Mouse (Mus musculus) adrenal gland, postnatal 14 days (tissue): ENCODE data around the gene Rab33b. TPM values are rescaled to one million over a fixed set of nuclear protein-coding genes. Genes with fewer than 3 reads are reported as not detected.

Experiments
- DNase-seq: peaks from one replicate; pipeline ENCODE4 v3.0.0; 2021; ENCODE audit warnings: mixed read lengths
- total RNA-seq: library from RNA; stranded (reverse); gene quantifications from 2 replicates; pipeline ENCODE4 v1.2.3, GENCODE M21; 2021

Rab33b gene
- total RNA-seq, 1 experiment from 2014 or later = 13.1 TPM

DNA sequence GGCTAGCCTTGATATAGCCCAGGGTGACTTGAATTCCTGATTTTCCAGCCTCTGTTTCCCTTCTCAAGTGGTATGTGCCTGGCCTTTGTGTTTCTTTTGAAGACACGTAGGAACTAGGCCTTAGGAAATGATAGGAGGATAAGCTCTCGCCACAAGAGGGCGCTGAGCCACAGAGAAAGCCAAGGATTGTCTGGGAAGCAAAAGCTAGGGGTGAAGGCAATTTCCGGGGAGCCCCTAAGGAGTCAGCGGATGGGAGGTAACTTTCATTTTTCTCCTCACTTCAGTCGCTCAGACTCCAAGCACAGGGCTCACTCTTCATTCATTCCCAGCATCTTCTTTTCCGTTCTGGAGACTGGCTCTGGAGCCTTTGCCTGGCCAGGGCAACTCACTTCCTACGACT, 27.2 kb downstream of the Rab33b start:
- DNase-seq = peak; percentile 88

DNA sequence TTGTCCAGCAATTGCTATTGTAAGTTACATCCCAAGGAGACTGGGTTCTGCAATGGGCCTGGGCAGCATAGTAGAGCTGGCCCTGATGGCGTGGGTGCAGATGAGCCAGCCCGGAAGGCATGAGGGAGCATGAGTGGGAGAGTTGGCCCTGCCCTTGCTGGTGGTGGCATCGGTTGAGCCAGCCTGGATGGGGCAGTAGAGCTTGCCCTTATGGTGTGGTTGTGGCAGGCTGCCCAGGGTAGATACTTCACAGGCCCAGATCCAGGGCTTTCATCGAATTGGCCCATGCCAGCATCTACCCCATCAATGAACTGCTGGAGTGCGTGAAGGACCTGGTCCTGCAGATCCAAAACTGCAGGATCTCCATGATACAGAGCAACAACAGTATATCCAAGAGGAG, 28.3 kb downstream of the Rab33b start:
- no peak for DNase-seq

DNA sequence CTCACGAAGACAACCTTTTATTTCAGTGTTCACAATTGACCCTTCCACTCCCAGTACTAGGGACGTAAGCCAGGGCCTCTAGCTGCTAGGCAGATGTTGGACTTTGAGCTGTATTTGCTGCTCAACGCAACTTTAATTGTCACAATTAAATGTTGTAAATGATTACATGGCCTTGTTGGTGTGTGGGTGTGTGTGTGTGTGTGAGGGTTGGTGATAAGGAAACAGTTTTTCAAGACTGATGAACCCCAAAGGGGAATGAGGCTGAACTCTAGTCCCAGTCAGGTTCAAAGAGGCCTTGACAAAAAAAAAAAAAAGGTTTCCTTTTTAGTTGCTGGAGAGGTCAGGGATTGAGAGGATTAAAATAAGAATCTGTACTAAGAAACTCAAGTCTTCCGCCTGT, 33.7 kb downstream of the Rab33b start:
- DNase-seq = no peak

DNA sequence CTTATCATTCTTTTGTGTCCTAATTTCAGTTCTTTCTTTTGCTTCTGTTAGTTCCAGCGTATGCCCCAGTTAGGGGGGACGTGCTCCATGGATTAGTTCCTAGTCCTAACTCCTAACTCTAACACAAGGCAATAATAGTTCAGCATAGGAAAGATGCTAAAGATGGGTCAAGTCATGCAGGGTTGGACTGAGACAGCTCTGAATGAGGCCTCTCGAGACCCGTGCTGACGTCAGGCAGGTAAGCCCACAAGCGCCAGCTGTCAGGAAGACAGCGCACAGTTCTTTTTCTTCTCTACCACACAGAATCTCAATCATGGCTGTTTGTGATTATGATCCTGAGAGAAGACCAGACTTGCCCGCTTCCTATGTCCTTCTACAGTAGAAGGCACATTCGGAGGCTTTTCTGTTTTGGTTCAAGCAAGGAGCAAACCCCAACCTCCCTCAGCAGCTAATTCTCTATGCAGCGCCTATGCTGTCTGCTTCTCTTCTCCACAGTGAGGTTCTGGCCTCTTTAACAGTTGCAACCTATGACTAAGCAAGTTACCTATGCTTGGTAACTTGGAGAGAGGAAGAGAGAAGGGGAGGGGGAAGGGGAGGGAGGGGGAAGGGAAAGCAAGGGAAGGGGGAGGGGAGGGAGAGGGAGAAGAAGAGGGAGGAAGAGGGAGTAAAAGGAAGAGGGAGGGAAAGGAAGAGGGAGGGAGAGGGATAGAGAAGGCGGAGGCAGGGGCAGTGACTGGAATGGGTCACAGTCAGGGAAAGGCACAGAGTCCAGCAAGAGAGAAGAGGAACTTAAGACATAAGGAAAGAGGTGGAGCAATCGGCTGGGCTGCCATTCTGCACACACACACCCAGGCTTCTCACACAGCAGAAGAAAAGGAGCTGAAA, 34.4 kb downstream of the Rab33b start:
- DNase-seq = no peak

DNA sequence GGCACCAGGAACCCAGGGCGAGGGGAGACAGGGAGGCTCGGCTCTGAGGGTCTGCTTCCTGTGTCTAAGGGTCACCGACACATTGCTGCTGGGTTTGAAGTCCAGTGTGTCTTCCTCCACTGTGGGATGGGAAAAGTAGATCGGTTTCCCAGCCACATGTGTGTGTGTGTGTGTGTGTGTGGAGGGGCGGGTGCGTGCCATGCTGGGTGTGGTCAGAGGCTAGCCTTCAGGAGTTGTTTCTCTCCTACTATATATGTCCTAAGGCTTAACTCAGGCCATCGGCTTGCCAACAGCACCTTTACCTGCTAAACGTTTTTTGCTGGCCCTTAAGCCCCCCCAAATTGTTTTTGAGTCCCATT, 35.0 kb downstream of the Rab33b start:
- DNase-seq = no peak

DNA sequence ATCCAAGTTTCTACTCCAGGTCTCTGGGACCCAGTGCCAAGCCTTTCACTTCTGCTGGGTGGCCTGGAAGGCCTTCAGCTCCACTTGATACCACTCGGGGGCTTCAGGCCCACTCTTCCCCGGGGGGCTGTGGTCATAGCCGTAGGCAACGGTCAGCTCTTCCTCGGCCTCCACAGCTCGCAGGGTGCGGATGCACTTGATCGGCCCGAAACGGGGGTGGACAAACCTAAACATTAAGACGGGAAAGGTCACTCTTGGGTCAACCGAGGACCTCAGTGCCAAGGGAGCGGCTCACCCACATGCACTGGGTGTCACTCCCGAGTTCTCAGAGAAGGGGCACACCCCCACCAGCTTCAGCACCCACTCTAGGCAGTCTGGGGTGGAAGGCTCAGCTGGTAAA, 37.5 kb downstream of the Rab33b start:
- no peak for DNase-seq

DNA sequence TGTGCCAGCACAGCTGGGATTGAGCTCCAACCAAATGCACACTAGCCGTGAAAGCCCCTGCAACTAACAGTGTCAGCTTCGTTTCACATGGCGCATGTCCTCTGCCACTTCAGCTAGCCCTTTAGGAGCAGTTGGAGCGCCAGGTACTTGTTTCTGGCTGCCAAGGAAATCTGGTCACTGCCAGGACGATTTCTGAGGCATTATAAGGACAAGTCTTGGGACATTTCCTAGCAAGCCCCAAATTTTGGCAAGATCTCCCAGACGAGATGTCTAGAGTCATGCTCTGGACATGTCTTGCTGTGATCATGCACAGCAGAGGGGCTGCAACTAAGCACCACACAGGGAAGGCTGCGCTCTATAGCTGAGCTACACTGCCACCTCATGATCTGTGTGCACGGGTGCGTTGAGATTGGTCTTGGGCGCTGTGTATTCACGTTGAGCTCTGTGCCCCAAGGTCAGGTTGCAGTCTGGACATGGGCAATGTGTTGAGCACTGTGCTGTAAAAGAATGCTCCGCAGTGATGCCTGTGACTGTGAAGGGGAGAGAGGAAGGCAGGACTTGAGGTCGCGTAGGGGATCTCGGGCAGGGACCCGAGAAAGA, 41.6 kb downstream of the Rab33b start:
- DNase-seq = peak; percentile 44

DNA sequence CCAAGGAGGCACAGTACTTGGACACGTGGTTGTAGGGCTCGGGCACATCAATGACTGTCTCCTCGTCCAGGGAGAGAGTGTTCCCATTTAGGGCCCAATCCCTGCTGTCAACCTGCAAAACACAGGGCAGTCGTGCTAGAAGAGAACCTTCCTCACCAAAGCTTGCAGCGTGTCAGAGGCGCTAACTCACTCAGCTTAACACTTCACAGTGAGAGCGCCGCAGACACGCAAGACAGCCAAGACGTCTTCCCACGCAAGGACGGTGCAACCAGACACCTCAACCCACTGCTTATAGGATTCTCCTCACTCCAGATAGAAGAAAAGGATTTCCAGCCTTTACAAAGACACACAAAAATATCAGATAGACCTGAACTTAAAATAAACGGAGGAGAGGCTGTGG, 43.2 kb downstream of the Rab33b start:
- DNase-seq = no peak

DNA sequence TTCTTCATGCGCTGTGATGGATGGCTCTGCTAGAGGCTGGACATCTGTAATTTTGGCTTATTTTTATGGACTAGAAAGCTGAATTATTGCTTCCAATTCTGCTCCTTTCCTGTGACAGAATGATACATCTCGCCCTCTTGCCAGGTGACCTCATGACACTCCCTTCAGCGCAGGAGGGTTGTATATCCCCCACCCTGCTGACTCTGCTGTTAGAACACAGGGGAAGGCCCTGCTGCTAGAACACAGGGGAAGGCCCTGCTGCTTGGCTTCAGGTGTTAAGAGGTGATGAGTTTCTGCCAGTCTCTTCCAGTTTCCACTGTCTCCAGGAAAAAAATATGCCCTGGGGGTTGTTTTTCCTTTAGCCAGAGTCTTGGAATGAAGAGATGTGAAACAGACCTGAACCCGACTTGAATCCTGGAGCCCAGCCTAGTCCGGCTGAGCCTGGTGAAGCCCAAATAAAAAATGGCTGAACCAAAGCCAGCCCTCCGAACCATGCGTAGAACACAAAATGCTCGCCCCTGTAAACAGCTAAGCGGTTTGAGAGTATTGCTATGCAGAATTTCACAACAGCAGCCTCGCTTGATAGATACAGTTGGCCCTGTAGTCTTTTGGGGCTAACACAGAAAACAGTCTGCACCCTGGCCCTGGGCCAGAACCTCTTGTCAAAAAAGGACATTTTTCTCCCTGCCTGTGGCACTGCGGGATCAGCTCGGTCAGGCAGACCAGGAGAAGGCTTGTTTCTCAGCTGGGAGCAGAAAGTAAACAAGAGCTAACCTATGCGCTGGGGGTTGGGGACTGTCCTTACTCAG, 48.0 kb downstream of the Rab33b start:
- DNase-seq = peak; percentile 84

DNA sequence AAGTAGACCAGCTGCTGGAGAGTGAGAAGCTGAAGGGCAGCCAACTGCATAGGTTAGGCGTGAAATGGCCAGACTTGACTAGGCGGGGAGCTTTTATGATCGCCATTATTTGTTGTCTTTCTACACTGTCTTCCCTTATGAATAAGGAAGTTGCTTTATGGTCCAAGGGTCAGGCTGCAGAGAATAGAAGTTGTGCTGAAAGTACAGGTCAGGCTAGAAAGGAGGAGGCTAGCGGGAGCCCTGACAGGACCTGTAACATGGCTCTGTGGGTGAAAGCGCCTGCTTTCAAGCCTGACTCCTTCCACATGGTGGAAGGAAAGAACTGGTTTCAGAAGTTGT, 48.5 kb downstream of the Rab33b start:
- DNase-seq = no peak

DNA sequence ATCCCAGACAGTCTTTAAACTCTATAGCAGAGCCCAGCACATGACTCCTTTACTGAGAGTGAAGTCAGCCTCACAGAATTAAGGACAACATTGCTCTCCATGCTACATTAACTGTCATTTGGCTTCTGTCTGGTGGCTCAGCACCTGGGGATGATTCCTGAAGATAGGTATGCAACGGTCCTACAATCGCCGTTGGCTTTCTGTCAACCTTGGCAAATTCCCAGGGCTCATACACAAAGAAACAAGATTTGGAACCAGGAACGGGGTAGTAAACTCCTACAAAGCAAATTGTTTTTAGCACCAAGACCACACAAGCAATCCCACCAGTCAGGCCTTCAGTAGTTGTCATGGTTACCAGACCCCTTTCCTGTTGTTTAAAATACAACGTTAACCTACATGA, 49.9 kb downstream of the Rab33b start:
- no peak for DNase-seq

DNA sequence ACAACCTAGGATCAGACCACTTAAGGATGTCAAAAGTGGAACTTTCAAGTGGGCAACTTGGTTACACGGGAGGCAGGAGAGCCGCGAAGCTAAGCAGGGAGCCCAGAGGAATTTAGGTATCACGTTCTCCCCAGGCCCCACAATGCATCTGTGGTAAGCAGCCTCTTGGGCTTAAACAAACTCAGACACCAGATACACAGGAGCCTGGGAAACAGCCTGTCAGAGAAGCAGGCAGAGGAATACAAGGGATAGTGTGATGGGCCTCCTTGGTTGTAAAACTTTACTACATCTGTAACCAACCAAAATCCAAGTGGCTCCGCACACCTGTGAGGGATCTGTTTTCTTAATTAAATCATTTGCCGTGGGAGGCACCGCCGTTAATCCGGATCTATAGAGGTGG, 50.3 kb downstream of the Rab33b start:
- DNase-seq = no peak

DNA sequence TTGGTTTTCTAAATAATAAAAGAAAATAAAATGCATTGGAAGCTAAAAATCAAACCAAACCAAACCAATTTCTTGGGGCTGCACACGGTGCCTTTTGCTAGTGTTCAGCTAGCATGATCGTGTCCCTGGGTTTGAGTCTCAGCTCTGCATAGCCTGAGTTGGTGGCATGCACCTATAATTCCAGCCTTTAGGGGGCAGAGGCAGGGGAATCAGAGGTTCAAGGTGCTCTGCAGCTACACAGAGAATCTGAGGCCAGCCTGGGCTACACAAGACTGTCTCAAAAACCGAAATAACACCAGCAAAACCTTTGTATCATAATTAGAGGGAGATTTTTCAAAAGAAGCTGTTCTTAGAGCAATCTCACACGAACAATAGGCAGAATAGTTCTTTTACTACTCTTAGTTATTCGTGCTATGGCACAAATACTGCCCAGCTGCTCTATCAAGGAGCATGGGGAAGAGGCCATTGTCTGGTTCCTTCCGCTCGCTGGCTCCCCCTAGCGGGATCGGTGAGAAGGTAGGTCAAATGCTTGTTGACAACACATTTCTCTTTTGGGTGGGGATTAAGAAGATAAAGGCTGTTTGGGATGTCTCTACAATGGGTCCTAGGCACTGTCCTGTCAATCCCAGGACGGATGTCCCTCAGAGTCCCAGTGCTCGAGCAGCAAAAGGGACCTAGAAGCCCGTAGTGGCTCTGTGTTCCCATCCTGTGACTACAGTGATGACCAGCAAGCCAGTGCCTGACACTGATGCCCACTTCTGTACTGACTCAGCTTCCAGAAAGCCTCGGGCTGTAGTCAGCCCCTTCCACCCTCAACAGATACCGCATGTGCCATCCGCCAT, 56.1 kb downstream of the Rab33b start:
- peak; percentile 90 for DNase-seq

DNA sequence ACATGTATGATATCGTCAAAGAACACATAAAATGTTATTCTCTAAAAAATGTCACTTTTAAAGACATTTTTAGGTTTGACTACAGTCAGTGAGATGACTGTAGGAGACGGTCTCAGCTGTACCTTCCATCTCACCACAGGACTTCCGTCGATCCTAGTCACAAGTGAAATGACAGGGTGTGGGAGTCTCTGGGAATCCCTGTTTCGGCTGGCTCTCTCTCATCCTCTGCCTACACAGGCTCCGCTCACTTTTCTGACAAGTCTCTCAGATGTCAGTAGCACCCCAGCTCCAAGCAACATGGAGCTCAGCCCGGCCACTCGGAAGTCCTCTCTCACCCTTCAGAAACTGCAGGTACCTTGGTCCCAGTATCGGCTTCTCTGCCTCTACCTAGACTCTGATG, 56.9 kb downstream of the Rab33b start:
- no peak for DNase-seq

DNA sequence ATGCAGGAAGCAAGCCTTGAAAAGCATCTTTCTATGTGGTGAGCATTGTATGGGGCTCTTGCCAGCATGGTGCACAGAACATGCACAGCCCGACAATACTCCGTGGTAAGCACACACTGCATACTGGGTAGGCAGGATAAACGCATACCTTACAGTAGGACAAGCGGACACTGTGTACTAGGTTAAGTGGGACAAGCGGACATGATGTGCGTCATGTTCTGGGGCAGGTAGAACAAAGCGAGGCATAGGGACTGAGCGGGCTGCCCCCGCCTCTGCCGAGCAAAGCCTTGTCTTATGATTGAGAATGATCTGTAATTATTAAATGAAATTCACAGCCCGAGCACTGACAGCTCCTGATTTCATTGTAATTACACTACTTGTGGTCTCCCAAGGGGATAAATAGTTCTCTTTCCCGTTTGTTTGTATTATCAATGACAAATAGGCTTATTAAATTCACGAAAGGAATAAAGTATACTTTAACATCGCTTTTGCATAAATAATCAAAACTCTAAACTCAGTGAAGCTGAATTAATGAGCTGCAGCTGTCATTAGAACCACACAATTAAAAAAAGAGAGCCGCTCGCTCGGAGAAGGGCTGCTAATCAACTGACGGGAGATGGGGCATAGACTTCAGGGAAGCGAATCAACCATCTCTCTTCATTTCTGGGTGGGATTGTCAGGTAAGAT, 60.9 kb downstream of the Rab33b start:
- DNase-seq = no peak

Other genes with a start within 250 kb of the Rab33b start
- 87.8 and 88.4 TPM in 2 replicates for gene Elf2, start 143.3 kb upstream of the Rab33b start, total RNA-seq
- 308 and 324 TPM in 2 replicates for gene Mgarp, start 87.2 kb upstream of the Rab33b start, total RNA-seq
- 888 and 904 TPM in 2 replicates for gene Ndufc1, start 74.9 kb upstream of the Rab33b start, total RNA-seq
- gene Naa15, start 68.8 kb upstream of the Rab33b start, total RNA-seq = 47.8 and 50.1 TPM in 2 replicates
- 33.5 and 47.5 TPM in 2 replicates for gene Setd7, start 77.0 kb downstream of the Rab33b start, total RNA-seq
- gene Mgst2, start 176.4 kb downstream of the Rab33b start, total RNA-seq = 65.8 and 71.2 TPM in 2 replicates